Mouse (Mus musculus): ENCODE results near the gene Spocd1.
A peak's percentile ranks its signal among the peaks of the same experiment; 100 is the strongest.

Spocd1 gene

GRCm38 (mm10) chr4:129974285-129974684, 45.2 kb downstream of the Spocd1 start:
- DNase-seq (ENCODE audit: low spot score in 2 of 2) = no peak

- DNase-seq (ENCODE audit: low spot score in 2 of 2) = no peak
Observed at GRCm38 (mm10) chr4:129977256-129977655, 48.2 kb downstream of the Spocd1 start.

GRCm38 (mm10) chr4:129978227-129978626, 49.2 kb downstream of the Spocd1 start:
- no peak for DNase-seq (ENCODE audit: low spot score in 2 of 2)

GRCm38 (mm10) chr4:129978930-129979329, 49.9 kb downstream of the Spocd1 start:
- peak in 1 of 2 experiments; percentile 57 for DNase-seq (ENCODE audit: low spot score in 2 of 2)

- no peak for DNase-seq (ENCODE audit: low spot score in 2 of 2)
Observed at GRCm38 (mm10) chr4:129981657-129982056, 52.6 kb downstream of the Spocd1 start.

GRCm38 (mm10) chr4:129983046-129983445, 54.0 kb downstream of the Spocd1 start:
- no peak for DNase-seq (ENCODE audit: low spot score in 2 of 2)

- peak; percentile 89 to 90 for DNase-seq (ENCODE audit: low spot score in 2 of 2)
Observed at GRCm38 (mm10) chr4:129983764-129984420, 54.8 kb downstream of the Spocd1 start.

GRCm38 (mm10) chr4:129984421-129985061, 55.5 kb downstream of the Spocd1 start, which contains the start of gene Adgrb2:
TSS of gene Adgrb2 (plus strand) at chr4:129984870.
- no peak for DNase-seq (ENCODE audit: low spot score in 2 of 2)

GRCm38 (mm10) chr4:129985161-129985670, 56.2 kb downstream of the Spocd1 start:
- no peak for DNase-seq (ENCODE audit: low spot score in 2 of 2)

- peak; percentile 79 to 83 for DNase-seq (ENCODE audit: low spot score in 2 of 2)
Observed at GRCm38 (mm10) chr4:129985671-129986441, 56.8 kb downstream of the Spocd1 start.

- peak in 1 of 2 experiments; percentile 53 for DNase-seq (ENCODE audit: low spot score in 2 of 2)
Observed at GRCm38 (mm10) chr4:129987825-129988504, 58.9 kb downstream of the Spocd1 start.

- DNase-seq (ENCODE audit: low spot score in 2 of 2) = no peak
Observed at GRCm38 (mm10) chr4:129989925-129990324, 60.9 kb downstream of the Spocd1 start.

GRCm38 (mm10) chr4:129992720-129993119, 63.7 kb downstream of the Spocd1 start:
- no peak for DNase-seq (ENCODE audit: low spot score in 2 of 2)

GRCm38 (mm10) chr4:129993213-129993612, 64.2 kb downstream of the Spocd1 start:
- no peak for DNase-seq (ENCODE audit: low spot score in 2 of 2)

GRCm38 (mm10) chr4:129993944-129994695, 65.1 kb downstream of the Spocd1 start:
- peak in 1 of 2 experiments; percentile 59 for DNase-seq (ENCODE audit: low spot score in 2 of 2)

- no peak for DNase-seq (ENCODE audit: low spot score in 2 of 2)
Observed at GRCm38 (mm10) chr4:129994728-129995127, 65.7 kb downstream of the Spocd1 start.

GRCm38 (mm10) chr4:129995255-129995654, 66.2 kb downstream of the Spocd1 start:
- peak in 1 of 2 experiments; percentile 57 for DNase-seq (ENCODE audit: low spot score in 2 of 2)

- no peak for DNase-seq (ENCODE audit: low spot score in 2 of 2)
Observed at GRCm38 (mm10) chr4:129996015-129996414, 67.0 kb downstream of the Spocd1 start.

GRCm38 (mm10) chr4:129998124-129998523, 69.1 kb downstream of the Spocd1 start:
- peak; percentile 64 to 65 for DNase-seq (ENCODE audit: low spot score in 2 of 2)

- DNase-seq (ENCODE audit: low spot score in 2 of 2) = no peak
Observed at GRCm38 (mm10) chr4:130001710-130002109, 72.7 kb downstream of the Spocd1 start.

- DNase-seq (ENCODE audit: low spot score in 2 of 2) = peak; percentile 55 to 56
Observed at GRCm38 (mm10) chr4:130002157-130002556, 73.1 kb downstream of the Spocd1 start.
